Mouse (Mus musculus) thymus, postnatal 10 days (tissue): ENCODE measurements around the gene Vmn1r201.

Source experiments
- DNase-seq, 2 experiments: peaks; one replicate each; pipeline ENCODE4 v3.0.0; 2021; ENCODE audit warnings: low spot score in 2 of 2

Vmn1r201 gene

DNA sequence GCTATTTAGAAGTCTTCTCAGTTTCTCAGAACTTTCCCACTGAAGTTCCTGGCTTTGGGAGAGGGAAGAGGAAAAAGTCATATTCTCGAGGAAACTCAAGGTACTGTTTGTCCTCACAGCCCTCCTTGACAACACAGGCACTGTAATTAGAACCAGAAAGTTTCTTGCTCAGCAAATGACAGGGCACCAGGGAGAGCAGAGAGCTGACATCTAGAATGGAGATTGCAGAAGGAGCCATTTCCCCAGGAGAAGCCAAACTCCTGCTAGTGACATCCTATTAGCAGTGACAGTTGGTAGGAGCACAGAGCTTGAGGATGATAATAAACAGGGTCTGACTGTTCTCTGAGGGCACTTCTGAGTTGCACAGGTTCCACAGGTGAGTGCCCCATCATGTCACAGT lies at the start of gene Vmn1r201:
Vmn1r201 (plus strand) TSS at position 301 of the 400 bp plus-strand sequence.
- DNase-seq, result no peak

GRCm38 (mm10) chr13:22455145-22455544 lies 16.6 kb upstream of the Vmn1r201 start:
- DNase-seq, result no peak

GRCm38 (mm10) chr13:22502431-22502830 lies 30.7 kb downstream of the Vmn1r201 start:
- no peak for DNase-seq

DNA sequence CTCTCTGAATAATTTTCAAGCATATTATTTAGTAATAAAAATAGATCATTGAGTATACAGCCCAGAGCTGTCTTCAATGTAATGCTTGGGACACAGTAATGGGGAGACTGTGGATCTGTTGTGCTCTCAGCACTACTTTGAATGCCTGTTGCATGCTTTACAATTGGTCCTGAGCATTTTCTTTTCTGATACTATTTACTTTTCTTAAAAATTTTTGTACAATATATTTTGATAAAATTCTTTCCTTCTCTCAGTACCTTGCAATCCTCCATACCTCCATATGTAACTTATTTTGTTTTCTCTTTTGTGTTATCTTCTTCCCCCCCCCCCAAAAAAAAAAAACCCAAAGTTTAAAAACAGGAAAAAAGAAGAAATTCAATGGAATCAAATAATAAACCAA lies 33.6 kb downstream of the Vmn1r201 start, which contains the start of gene Vmn1r202:
Vmn1r202 (minus strand) TSS at position 101 of the 400 bp plus-strand sequence.
- DNase-seq, result no peak

DNA sequence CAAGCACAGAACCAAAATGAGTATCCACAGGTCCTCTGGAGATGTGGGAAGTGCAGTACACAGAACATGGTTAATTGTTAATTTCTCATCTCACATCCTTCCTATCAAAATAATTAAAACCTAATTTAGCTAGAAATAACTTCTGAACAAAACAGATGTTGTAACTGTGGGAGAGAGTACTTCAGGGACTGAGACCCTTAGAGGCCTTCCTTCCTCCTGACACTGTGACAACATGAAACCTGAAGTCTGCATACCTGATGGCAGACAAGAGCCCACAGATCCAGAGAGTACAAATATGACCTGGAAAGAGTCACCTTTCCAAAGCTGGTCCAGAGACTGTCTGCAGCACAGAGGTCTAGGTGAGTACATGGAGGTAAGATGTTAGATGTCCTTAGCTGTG lies 46.1 kb downstream of the Vmn1r201 start, which contains the start of gene Vmn1r203:
Vmn1r203 (plus strand) TSS at position 301 of the 400 bp plus-strand sequence.
- no peak for DNase-seq
